ENCODE assay signal across 9 mouse cellular contexts in genomic region chr2:30587161-30587560, GRCm38 (mm10). TPM values are rescaled to one million over a fixed set of nuclear protein-coding genes. Genes with fewer than 3 reads are reported as not detected.
DNase-seq lines count a peak whose midpoint lies in the region; ATAC-seq lines count a peak whose summit lies in the region.
"Had no signal": no experiment of that assay in that cellular context is flagged by ENCODE, and none has a peak within 500 bp of the region (broad histone marks: within the 10 kb centered on the region; RNA-seq: fewer than 3 reads in every experiment).

No protein-coding gene starts in this region.

- no peaks in the 10 kb centered on the region for H3K9me3 ChIP-seq in kidney, embryonic 15.5 days (replicated peaks)
- H3K9me3 ChIP-seq in midbrain, embryonic 13.5 days = 0 out of 2 replicates have a peak, but pooled peaks cover 4% of the 10 kb centered on the region
- H3K9me3 ChIP-seq: liver, embryonic 13.5 days had no signal

- peak overlapping the region; percentile 41 for H3K27ac ChIP-seq in kidney, embryonic 15.5 days
- H3K27ac ChIP-seq in midbrain, embryonic 13.5 days = no peak overlapping the region
- H3K27ac ChIP-seq: liver, embryonic 13.5 days had no signal

- H3K4me3 ChIP-seq in kidney, embryonic 15.5 days (replicated peaks) = no peak overlapping the region
- H3K4me3 ChIP-seq in midbrain, embryonic 13.5 days (replicated peaks) = no peak overlapping the region
- H3K4me3 ChIP-seq: liver, embryonic 13.5 days had no signal

- no peak overlapping the region for H3K9ac ChIP-seq in kidney, embryonic 15.5 days
- 0 out of 2 replicates have a peak overlapping the region, but pooled peaks have one; percentile 37 for H3K9ac ChIP-seq in midbrain, embryonic 13.5 days (replicated peaks)
- H3K9ac ChIP-seq: liver, embryonic 13.5 days had no signal

- no peaks in the 10 kb centered on the region for H3K27me3 ChIP-seq in kidney, embryonic 15.5 days
- H3K27me3 ChIP-seq in midbrain, embryonic 13.5 days = no peaks in the 10 kb centered on the region
- H3K27me3 ChIP-seq: liver, embryonic 13.5 days had no signal

- no peak overlapping the region for H3K4me2 ChIP-seq in kidney, embryonic 15.5 days
- no peak overlapping the region for H3K4me2 ChIP-seq in midbrain, embryonic 13.5 days (replicated peaks)
- H3K4me2 ChIP-seq: liver, embryonic 13.5 days had no signal

- ATAC-seq in kidney, embryonic 15.5 days (replicated peaks; ENCODE audit: low FRiP score) = peak; percentile 27
- no peak for ATAC-seq in midbrain, embryonic 13.5 days

- WGBS in kidney, embryonic 15.5 days = 18% methylated on average over 8 of the region's 8 CpGs
- 27% methylated on average over 8 of the region's 8 CpGs for WGBS in midbrain, embryonic 13.5 days

- DNase-seq in embryo, embryonic 10 days (ENCODE audit: low spot score) = peak; percentile 50
- DNase-seq in embryo, embryonic 9.5 days (ENCODE audit: extremely low spot score) = no peak
- DNase-seq in CD4-positive helper T cell, adult 2 months (ENCODE audit: low read depth, low spot score) = peak; percentile 79
- DNase-seq in embryo, embryonic 10.5 days (ENCODE audit: low spot score) = peak; percentile 54
- DNase-seq in frontal cortex, adult 2 months (ENCODE audit: extremely low spot score in 1 of 2, low spot score in 1 of 2) = no peak
- no peak for DNase-seq in layer of hippocampus, adult 8-10 months (ENCODE audit: low spot score in 2 of 2)
- DNase-seq: liver, embryonic 13.5 days had no signal

- no peaks in the 10 kb centered on the region for H3K36me3 ChIP-seq in kidney, embryonic 15.5 days
- no peaks in the 10 kb centered on the region for H3K36me3 ChIP-seq in midbrain, embryonic 13.5 days
- H3K36me3 ChIP-seq: liver, embryonic 13.5 days had no signal

- H3K4me1 ChIP-seq in kidney, embryonic 15.5 days = peaks cover 36% of the 10 kb centered on the region
- peaks cover 15% of the 10 kb centered on the region; the same call in 1 of the 2 replicates for H3K4me1 ChIP-seq in midbrain, embryonic 13.5 days (replicated peaks)

RNA-seq across cellular contexts. Expression of gene Cstad, which starts 7.7 kb away (rescaled TPM):
- 1.2 and 1.8 TPM in 2 replicates for polyA plus RNA-seq in kidney, embryonic 15.5 days (2015; fragmentation: Nextera tagmentation; extraction: Ambion mirVana)
- polyA plus RNA-seq in midbrain, embryonic 13.5 days (2015; fragmentation: Nextera tagmentation; extraction: Ambion mirVana) = 0.27 and 0.43 TPM in 2 replicates
- 4.2 and 5.7 TPM in 2 replicates for polyA plus RNA-seq in frontal cortex, adult 2 months (2012; rRNA removed)
- 10 to 100 TPM in 1 of 4 experiments, 1 to 10 TPM in 3; 3.4 to 11.0 (median 7.0) TPM for total RNA-seq in layer of hippocampus, adult 8-10 months (2022)

Comparison
In these comparisons a context has a peak if more than half of its experiments do, and no peak if none do; other contexts are left out.
1. DNase-seq: peak in embryo, embryonic 10 days (single experiment), CD4-positive helper T cell, adult 2 months (single experiment) and embryo, embryonic 10.5 days (single experiment); none in embryo, embryonic 9.5 days (single experiment), frontal cortex, adult 2 months (0 of 2) and layer of hippocampus, adult 8-10 months (0 of 2).